Mouse (Mus musculus) heart, postnatal 0 days (tissue): ENCODE measurements around the gene Tgif2.

Experiments
- CTCF ChIP-seq: IDR thresholded peaks from 2 replicates; pipeline ENCODE4 v1.5.1; 2016; ENCODE audit warnings: antibody characterized with exemption, control low read depth, low read depth
- EP300 ChIP-seq: IDR thresholded peaks from 2 replicates; pipeline ENCODE4 v1.6.1; 2016; ENCODE audit warnings: antibody characterized with exemption, low read depth

DNA sequence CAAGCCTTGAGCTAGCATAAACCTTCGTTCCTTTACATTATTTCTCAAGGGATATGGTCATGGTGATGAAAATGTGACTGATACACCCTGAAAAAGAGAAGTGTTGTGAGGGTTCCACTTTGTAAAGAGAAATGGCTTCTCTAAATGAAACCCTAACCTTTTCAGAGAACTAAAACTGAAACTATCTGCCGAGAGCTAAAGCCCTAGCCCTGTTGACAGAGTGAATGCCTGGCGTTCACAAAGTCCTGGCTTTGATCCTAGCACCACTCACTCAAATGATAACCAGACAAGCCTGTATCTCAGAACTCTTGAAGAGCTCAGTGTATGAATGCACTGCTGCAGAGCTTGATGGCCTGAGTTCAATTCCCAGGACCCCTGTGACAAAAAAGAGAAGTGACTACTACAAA lies 17.6 kb downstream of the Tgif2 start:
- no peak for TF ChIP-seq EP300
- no peak for TF ChIP-seq CTCF
